Mouse (Mus musculus) kidney, adult 2 months (tissue): Measurements from ENCODE around the gene Nemp1.

Experiments
- CTCF ChIP-seq: fragments of 200-500 bp; conservative IDR thresholded peaks from 2 replicates; pipeline ENCODE4 v1.5.1; 2011; ENCODE audit warnings: low read depth, mild to moderate bottlenecking, control low read depth, low read length, moderate library complexity, mixed read lengths; ENCODE audit not compliant: insufficient read depth, insufficient read length
- POLR2A ChIP-seq: fragments of 200-500 bp; IDR thresholded peaks from one replicate; pipeline ENCODE4 v1.6.1; 2011; ENCODE audit warnings: low read depth, low read length, control low read depth

GRCm38 (mm10) chr10:127708850-127709370 is 42.2 kb downstream of the Nemp1 start:
- TF ChIP-seq CTCF: no peak
- TF ChIP-seq POLR2A: no peak
